Mouse (Mus musculus): ENCODE data around the gene Cxcl10.
A peak's percentile ranks its signal among the peaks of the same experiment; 100 is the strongest.

The Cxcl10 gene

GRCm38 (mm10) chr5:92318596-92318995 lies 30.1 kb downstream of the Cxcl10 start:
- peak; percentile 70 for DNase-seq (ENCODE audit: low spot score)

GRCm38 (mm10) chr5:92318119-92318518 lies 30.6 kb downstream of the Cxcl10 start:
- DNase-seq (ENCODE audit: low spot score): no peak

- DNase-seq (ENCODE audit: low spot score): no peak
These were observed 34.9 kb downstream of the Cxcl10 start for GRCm38 (mm10) chr5:92313776-92314175.

GRCm38 (mm10) chr5:92312046-92312715 lies 36.5 kb downstream of the Cxcl10 start:
- peak; percentile 91 for DNase-seq (ENCODE audit: low spot score)

GRCm38 (mm10) chr5:92309681-92310511 lies 38.8 kb downstream of the Cxcl10 start, which contains the start of gene Sdad1:
Gene Sdad1, minus strand, starts transcription at chr5:92310479.
- DNase-seq (ENCODE audit: low spot score): peak; percentile 90

GRCm38 (mm10) chr5:92304291-92304690 lies 44.4 kb downstream of the Cxcl10 start:
- DNase-seq (ENCODE audit: low spot score): no peak

- DNase-seq (ENCODE audit: low spot score): no peak
These were observed 46.4 kb downstream of the Cxcl10 start for GRCm38 (mm10) chr5:92302149-92302840.

Measured in adipocyte (in vitro differentiated cells).